In the genomic region with DNA sequence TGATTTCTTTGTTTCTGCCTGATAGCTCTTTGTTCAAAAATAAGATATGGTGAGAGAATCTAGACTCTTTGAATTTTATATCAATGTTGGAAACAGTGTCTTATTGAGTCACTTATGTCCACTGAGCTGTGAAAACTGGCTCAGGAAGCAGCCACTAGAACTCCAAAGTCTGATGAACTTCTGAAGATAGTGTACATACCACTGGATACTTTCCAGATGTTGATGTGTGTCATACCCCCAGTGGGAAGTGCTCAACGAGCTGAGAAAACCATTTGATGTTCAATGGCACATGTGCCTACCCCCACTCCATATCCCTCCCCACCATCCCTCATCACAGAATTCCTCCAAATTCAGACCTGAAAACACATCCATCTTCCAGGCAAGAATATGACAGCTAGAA, we compare ENCODE assay signal across 11 mouse cellular contexts.
DNase-seq lines count a peak whose midpoint lies in the region; ATAC-seq and TF ChIP-seq lines count a peak whose summit lies in the region.
"Had no signal": no experiment of that assay in that cellular context is flagged by ENCODE, and none has a peak within 500 bp of the region (broad histone marks: within the 10 kb centered on the region; RNA-seq: fewer than 3 reads in every experiment).

No protein-coding gene starts in this region.

- no peak overlapping the region for H3K9ac ChIP-seq in heart, adult 2 months (ENCODE audit: low read depth, low read length)
- no peak overlapping the region for H3K9ac ChIP-seq in liver, adult 2 months (ENCODE audit: low read depth, low read length)
- H3K9ac ChIP-seq in limb, embryonic 12.5 days (replicated peaks): no peak overlapping the region
- H3K9ac ChIP-seq: limb, embryonic 13.5 days had no signal

- H3K9me3 ChIP-seq in embryonic facial prominence, embryonic 10.5 days: no peaks in the 10 kb centered on the region
- no peaks in the 10 kb centered on the region for H3K9me3 ChIP-seq in limb, embryonic 12.5 days
- H3K9me3 ChIP-seq: limb, embryonic 13.5 days had no signal

- H3K79me2 ChIP-seq in heart, adult 2 months (replicated peaks; ENCODE audit: control insufficient read depth, insufficient read depth, low read length): peaks cover 4% of the 10 kb centered on the region; the same call in 1 of the 2 replicates
- H3K79me2 ChIP-seq in liver, adult 2 months (ENCODE audit: control insufficient read depth, insufficient read depth, low read length): peaks cover 8% of the 10 kb centered on the region; the same call in 1 of the 2 replicates

- DNase-seq in heart, adult 2 months: no peak
- DNase-seq in heart, postnatal 14 days: no peak
- DNase-seq in liver, adult 2 months (ENCODE audit: extremely low read depth, low read depth, low spot score): no peak
- no peak for DNase-seq in liver
- DNase-seq in embryonic facial prominence, embryonic 10.5 days (ENCODE audit: low spot score): no peak
- DNase-seq in embryo, embryonic 9.5 days (ENCODE audit: extremely low spot score): no peak
- no peak for DNase-seq in cerebellum, postnatal 36 days
- DNase-seq: layer of hippocampus, adult 9-11 months had no signal

- H3K4me2 ChIP-seq in limb, embryonic 12.5 days: peak overlapping the region; percentile 9; the same call in 1 of the 2 replicates
- H3K4me2 ChIP-seq: limb, embryonic 13.5 days had no signal

- no peak overlapping the region for H3K4me3 ChIP-seq in heart, adult 2 months
- no peak overlapping the region for H3K4me3 ChIP-seq in liver, adult 2 months (ENCODE audit: insufficient read depth, low read depth, low read length)
- H3K4me3 ChIP-seq in embryonic facial prominence, embryonic 10.5 days: no peak overlapping the region
- H3K4me3 ChIP-seq in limb, embryonic 12.5 days (replicated peaks): no peak overlapping the region
- H3K4me3 ChIP-seq: limb, embryonic 13.5 days had no signal

- peak overlapping the region; percentile 86 for H3K27ac ChIP-seq in heart, adult 2 months
- peak overlapping the region; percentile 51 for H3K27ac ChIP-seq in liver, adult 2 months (replicated peaks; ENCODE audit: insufficient read depth, low read depth, low read length)
- peak overlapping the region; percentile 54; the same call in 1 of the 2 replicates for H3K27ac ChIP-seq in embryonic facial prominence, embryonic 10.5 days (replicated peaks)
- H3K27ac ChIP-seq in limb, embryonic 12.5 days: peak overlapping the region; percentile 37; the same call in 1 of the 2 replicates
- H3K27ac ChIP-seq: limb, embryonic 13.5 days had no signal

- H3K27me3 ChIP-seq in heart, adult 2 months (ENCODE audit: control insufficient read depth, insufficient read depth, low read length): no peaks in the 10 kb centered on the region
- no peaks in the 10 kb centered on the region for H3K27me3 ChIP-seq in liver, adult 2 months (ENCODE audit: control insufficient read depth, insufficient read depth, low read length)
- H3K27me3 ChIP-seq in embryonic facial prominence, embryonic 10.5 days (replicated peaks; ENCODE audit: low read depth, poor library complexity, severe bottlenecking): no peaks in the 10 kb centered on the region
- H3K27me3 ChIP-seq in limb, embryonic 12.5 days: no peaks in the 10 kb centered on the region

- no peak for TF ChIP-seq POLR2A in heart, adult 2 months (IDR thresholded peaks at IDR 0.05; ENCODE audit: insufficient read depth, low read depth, low read length)
- no peak for TF ChIP-seq POLR2A in liver, adult 2 months (IDR thresholded peaks at IDR 0.05; ENCODE audit: extremely low read depth, insufficient read depth, low read length)

- peaks cover 28% of the 10 kb centered on the region for H3K4me1 ChIP-seq in heart, adult 2 months (ENCODE audit: control insufficient read depth, insufficient read depth, low read length)
- H3K4me1 ChIP-seq in liver, adult 2 months (ENCODE audit: control insufficient read depth, insufficient read depth, low read length): peaks cover 11% of the 10 kb centered on the region
- H3K4me1 ChIP-seq in embryonic facial prominence, embryonic 10.5 days: peaks cover 37% of the 10 kb centered on the region
- peaks cover 16% of the 10 kb centered on the region for H3K4me1 ChIP-seq in limb, embryonic 12.5 days (replicated peaks)

- 16% methylated on average over 1 of the region's 1 CpGs for WGBS in heart, adult 2 months
- WGBS in liver, adult 2 months: 49% methylated on average over 1 of the region's 1 CpGs
- 38% methylated on average over 1 of the region's 1 CpGs for WGBS in embryonic facial prominence, embryonic 10.5 days
- WGBS in limb, embryonic 12.5 days: 19% methylated on average over 1 of the region's 1 CpGs

- TF ChIP-seq CTCF in heart, adult 2 months (IDR thresholded peaks at IDR 0.05): no peak
- TF ChIP-seq CTCF in liver, adult 2 months (IDR thresholded peaks at IDR 0.05; ENCODE audit: low read depth, low read length): no peak

- H3K36me3 ChIP-seq in heart, adult 2 months (ENCODE audit: control insufficient read depth, insufficient read depth, low read length): peaks cover 77% of the 10 kb centered on the region
- peaks cover 56% of the 10 kb centered on the region for H3K36me3 ChIP-seq in liver, adult 2 months (ENCODE audit: control insufficient read depth, insufficient read depth, low read length)
- H3K36me3 ChIP-seq in embryonic facial prominence, embryonic 10.5 days (replicated peaks): no peaks in the 10 kb centered on the region
- H3K36me3 ChIP-seq in limb, embryonic 12.5 days: no peaks in the 10 kb centered on the region

- ATAC-seq in limb, embryonic 12.5 days (ENCODE audit: insufficient number of reproducible peaks, insufficient read depth, low FRiP score, low TSS enrichment, low read depth): no peak
- ATAC-seq: forebrain, embryonic 16.5 days had no signal

- TF ChIP-seq EP300 in heart, adult 2 months (IDR thresholded peaks at IDR 0.05; ENCODE audit: insufficient read depth, low read depth, low read length): no peak

- intact Hi-C loops in heart, adult 2 months (cut with DNase I): loop anchor here (5.0 kb wide), 2 partner anchors 36 to 594 kb away; no protein-coding TSS in a partner anchor
- intact Hi-C loops in heart, postnatal 14 days (cut with DNase I): no loop called here
